Mouse (Mus musculus) heart, postnatal 10 days (tissue): ENCODE results near the gene A630095N17Rik. TPM values are rescaled to one million over a fixed set of nuclear protein-coding genes. Genes with fewer than 3 reads are reported as not detected.

ENCODE experiments used
- DNase-seq, 2 experiments: peaks; one replicate each; pipeline ENCODE4 v3.0.0; 2021
- intact Hi-C: fragments of 180-260 bp; cut with DNase I; formaldehyde crosslinking; loops from one replicate; pipeline ENCODE4 v1.15.1; 2025
- total RNA-seq, 2 experiments: library from RNA; stranded (reverse); gene quantifications; 2 replicates each; pipeline ENCODE4 v1.2.3; 2021

The A630095N17Rik gene
- total RNA-seq, 2 experiments from 2014 or later, result not detected

DNA sequence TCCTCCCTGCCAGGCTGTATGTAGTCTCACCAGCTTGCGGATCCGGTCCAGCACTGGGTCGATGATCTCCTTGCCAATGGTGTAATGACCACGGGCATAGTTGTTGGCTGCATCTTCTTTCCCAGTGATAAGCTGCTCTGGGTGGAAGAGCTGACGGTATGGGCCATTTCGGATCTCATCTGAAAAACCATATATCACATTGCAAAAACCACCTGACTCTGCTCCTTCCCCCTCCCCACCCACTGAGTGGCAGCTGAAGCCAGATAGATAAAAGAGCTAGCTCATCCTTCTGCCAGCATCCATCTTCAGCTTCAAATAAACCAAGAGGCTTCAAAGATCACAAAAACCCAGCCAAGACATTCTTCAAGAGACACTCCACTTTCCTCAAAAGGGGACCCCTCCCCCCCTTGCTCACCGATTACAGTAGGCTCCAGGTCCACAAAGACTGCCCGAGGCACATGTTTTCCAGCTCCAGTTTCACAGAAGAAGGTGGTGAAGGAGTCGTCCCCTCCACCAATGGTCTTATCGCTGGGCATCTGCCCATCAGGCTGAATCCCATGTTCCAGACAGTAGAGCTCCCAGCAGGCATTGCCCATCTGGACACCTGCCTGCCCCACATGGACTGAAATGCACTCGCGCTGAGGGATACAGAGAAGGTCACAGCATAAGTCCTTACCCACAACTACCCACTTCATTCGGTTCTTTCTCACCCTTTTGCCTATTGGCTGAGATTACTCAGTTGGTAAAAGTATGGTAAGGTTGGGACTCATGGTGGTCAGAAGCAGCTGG, 14.9 kb downstream of the A630095N17Rik start:
- intact Hi-C loops, result no loop called here
- DNase-seq, result peak; percentile 84 to 85

GRCm38 (mm10) chr1:75215785-75216184, 16.1 kb downstream of the A630095N17Rik start:
- intact Hi-C loops, result no loop called here

DNA sequence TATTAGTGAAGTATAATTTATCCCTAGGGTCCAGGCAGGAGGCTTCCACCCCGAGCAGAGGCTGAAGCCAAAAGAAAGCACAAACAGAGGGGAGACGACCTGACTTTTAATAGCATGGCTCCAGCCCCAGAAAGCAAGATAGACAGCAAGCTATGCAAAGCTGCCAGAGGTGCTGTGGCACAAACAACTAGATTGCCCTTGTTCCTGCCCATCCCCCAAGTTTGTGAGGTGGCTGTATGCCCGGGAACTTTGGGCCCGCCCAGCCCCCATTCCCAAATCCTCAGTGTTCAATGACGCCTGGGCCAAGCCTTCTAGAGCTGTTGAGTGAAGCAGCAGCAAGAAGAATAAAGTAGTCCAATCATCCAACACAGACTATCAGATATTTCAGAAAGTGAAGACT, 17.0 kb downstream of the A630095N17Rik start:
- peak; percentile 90 to 92 for DNase-seq
- intact Hi-C loops, result no loop called here

More at GRCm38 (mm10) chr1:75215785-75216184, 16.1 kb downstream of the A630095N17Rik start:
- DNase-seq, result no peak

DNA sequence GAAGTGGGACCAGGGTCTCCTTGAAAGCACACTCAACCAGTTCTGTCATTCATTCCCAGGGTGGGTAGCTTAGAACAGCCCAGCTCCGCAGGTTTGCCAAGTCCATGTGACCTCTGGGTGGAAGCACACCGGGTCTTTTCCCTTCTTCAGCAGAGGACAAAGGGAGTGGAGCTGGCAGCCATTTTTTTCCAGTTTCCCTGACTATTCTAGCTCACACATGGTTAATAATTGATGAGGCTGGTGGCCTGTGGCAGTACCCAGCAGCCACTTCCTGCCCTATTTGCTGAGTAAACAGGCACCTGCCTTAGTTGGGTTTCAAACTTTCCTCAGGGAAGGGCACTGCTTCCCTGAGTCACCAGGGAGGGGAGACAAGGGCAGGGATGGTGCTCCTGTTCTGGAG, 17.5 kb downstream of the A630095N17Rik start:
- intact Hi-C loops, result no loop called here
- DNase-seq, result peak in 1 of 2 experiments; percentile 51

GRCm38 (mm10) chr1:75213096-75213495, 18.8 kb downstream of the A630095N17Rik start:
- DNase-seq, result no peak

GRCm38 (mm10) chr1:75212542-75212941, 19.4 kb downstream of the A630095N17Rik start:
- intact Hi-C loops, result no loop called here
- no peak for DNase-seq

More at GRCm38 (mm10) chr1:75213096-75213495, 18.8 kb downstream of the A630095N17Rik start:
- intact Hi-C loops, result no loop called here

DNA sequence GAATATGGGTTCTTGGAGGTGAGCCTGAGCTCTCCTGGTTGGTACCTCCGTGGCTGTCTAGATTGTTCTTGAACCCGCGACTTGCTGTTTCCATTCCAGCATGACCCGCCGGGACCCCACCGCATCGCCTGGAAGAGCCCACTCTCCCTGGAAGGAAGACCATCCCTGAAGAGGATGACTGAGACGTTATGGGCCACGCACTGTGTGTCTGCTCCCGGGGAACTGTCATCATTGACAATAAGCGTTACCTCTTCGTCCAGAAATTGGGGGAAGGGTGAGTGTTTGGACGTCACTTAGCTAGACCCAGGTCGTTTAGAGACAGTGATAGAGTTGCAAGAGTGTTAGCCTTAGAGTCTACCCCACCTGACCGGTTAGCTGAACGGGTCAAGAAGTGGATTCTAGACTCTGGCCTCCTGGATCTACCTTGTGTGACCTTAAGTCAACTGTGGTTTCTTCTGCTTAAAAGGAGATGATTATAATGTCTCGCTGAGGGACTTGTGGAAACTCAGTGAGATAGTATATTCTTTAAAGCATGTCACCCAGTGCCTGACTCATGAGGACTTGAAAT, 20.7 kb downstream of the A630095N17Rik start:
- intact Hi-C loops, result no loop called here
- DNase-seq, result no peak

GRCm38 (mm10) chr1:75210136-75211087, 21.5 kb downstream of the A630095N17Rik start, which contains the start of the genes Glb1l and Stk16:
Glb1l (minus strand) TSS chr1:75210813.
Stk16 (plus strand) TSS chr1:75210838.
- intact Hi-C loops, result no loop called here
- DNase-seq, result peak; percentile 98

GRCm38 (mm10) chr1:75208967-75209678, 22.8 kb downstream of the A630095N17Rik start:
- peak; percentile 60 to 68 for DNase-seq

GRCm38 (mm10) chr1:75201236-75201635, 30.7 kb downstream of the A630095N17Rik start:
- intact Hi-C loops, result no loop called here
- DNase-seq, result no peak

More at GRCm38 (mm10) chr1:75208967-75209678, 22.8 kb downstream of the A630095N17Rik start:
- intact Hi-C loops, result loop anchor here (1.0 kb wide), 1 partner anchor 17 kb away; the partner anchor contains the start of genes Ankzf1 and Atg9a

- peak; percentile 38 to 48 for DNase-seq
- intact Hi-C loops, result loop anchor here (1.0 kb wide), 1 partner anchor 17 kb away; no protein-coding TSS in a partner anchor
Observed at GRCm38 (mm10) chr1:75192452-75192851, 39.5 kb downstream of the A630095N17Rik start.

DNA sequence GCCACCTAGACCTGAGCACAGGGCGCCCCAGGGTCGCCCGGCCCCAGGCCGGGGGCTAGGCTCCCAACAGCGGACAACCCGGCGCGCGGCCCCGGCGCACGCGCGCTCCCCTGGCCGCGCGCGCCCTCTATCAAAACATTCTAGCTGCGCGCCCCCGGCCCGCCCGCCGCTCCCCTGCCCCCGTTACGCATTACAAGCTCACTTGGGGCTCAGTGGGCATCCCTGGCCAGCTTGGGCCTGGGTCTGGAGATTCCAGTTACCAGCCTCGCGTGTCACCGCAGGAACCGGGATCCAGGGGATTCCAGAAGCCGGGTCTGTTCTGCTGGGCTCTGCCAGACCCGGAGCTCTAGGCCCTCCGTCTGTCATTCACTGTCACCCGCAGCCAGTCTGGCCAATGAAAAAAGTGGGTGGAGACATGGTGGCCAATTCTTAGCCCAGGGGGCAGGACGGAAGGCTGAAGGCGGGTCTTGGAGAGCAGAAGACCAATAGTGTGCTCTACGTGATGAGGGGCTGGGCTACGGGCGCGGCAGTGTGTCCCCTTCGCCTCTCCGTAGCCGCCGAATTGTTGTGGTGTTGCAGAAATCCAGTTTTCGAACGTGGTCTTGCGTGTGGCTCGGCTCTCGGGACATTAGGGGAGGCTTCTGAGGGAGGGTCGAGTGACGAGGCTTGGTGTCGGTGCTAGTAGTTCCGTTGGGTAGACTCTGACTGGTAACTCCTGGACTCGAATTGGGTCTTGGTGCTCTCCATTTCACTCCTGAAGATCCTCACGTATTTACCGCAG, 40.1 kb downstream of the A630095N17Rik start, which contains the start of the genes Ankzf1 and Atg9a:
TSS of gene Ankzf1 (plus strand) at position 530 of the 781 bp plus-strand sequence.
TSS of gene Atg9a (minus strand) at position 575 of the 781 bp plus-strand sequence.
- DNase-seq, result peak; percentile 97
- intact Hi-C loops, result loop anchor here (1.0 kb wide), 1 partner anchor 17 kb away; no protein-coding TSS in a partner anchor

GRCm38 (mm10) chr1:75191258-75191621, 40.7 kb downstream of the A630095N17Rik start:
- intact Hi-C loops, result no loop called here
- DNase-seq, result no peak

DNA sequence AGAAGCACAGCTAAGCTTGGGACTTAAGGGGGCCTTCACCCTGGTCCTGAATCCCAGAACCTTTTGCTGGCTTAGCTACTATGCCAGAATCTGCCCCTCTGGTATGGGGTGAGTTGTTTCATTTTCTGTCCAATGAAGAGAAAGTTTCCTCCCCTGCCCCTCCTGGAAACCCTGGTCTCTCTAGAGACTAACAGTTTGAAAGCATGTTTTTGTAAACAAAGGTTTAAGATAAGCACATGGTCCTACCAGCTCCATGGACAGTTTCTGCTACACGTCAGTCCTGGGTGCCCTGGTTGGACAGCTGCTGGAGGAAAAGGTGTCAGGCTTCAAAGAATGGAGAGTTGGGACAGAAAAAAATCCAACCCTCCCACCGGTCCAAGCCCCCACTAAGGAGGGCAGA, 41.3 kb downstream of the A630095N17Rik start:
- intact Hi-C loops, result no loop called here
- no peak for DNase-seq

DNA sequence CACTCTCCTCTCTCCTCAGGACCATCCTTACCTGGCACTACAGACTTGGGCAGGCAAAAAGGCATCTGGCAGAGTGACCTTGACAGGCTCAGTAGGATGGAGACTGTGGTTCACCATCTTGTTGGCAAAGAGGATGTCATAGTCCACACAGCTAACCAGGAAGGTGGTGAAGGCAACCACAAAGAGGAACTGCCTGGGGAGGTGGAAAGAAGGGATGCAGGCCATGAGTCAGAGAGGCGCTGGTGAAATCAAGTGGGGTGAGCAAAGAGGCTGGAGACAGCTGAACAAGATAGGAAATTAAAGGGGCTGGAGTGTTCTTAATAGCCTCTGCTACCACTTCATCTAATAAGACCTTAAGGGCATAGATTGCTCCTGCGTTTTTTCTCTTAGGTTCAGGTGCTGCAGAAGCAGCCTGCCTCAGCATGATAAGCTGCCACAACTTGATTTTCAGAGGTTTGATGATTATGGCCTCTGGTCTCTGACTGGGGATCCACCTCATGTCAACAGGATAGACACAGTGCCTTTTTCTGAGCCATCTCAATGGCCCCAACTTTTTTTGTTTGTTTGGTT, 43.9 kb downstream of the A630095N17Rik start:
- intact Hi-C loops, result no loop called here
- no peak for DNase-seq

DNA sequence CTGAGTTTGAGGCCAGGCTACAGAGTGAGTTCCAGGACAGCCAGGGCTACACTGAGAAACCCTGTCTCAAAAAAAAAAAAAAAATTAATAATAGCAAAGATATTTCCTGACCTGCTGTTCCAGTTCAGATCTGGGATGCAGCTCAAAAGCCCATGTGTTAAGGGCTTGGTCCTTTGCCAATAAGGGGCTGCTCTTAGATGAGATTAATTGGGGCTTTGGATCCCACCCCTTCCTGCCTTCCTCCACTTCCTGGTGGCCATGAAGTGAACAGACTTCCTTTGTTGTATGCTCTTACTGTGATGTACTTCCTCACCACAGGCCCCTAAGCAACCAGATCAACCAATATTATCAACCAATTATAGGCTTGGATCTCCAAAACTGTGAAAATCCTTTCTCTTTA, 44.8 kb downstream of the A630095N17Rik start:
- intact Hi-C loops, result no loop called here
- DNase-seq, result no peak

- intact Hi-C loops, result no loop called here
Observed at GRCm38 (mm10) chr1:75185495-75185894, 46.4 kb downstream of the A630095N17Rik start.

DNA sequence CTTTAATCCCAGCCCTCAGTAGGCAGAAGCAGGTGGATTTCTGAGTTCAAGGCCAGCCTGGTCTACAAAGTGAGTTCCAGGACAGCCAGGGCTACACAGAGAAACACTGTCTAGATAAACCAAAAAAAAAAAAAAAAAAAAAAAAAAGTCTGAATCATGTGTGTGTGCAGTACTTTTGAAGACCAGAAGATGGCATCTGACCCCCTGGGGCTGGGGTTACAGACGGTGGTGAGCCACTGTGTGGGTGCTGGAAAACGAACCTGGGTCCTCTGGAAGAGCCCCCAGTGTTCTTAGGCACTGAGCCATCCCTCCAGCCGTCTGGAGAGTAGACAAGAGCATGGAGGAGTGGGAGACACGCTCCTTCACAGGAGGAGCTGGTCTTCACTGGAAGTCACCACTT, 49.7 kb downstream of the A630095N17Rik start:
- intact Hi-C loops, result no loop called here
- no peak for DNase-seq

More at GRCm38 (mm10) chr1:75185495-75185894, 46.4 kb downstream of the A630095N17Rik start:
- DNase-seq, result no peak
